Mouse (Mus musculus) limb, embryonic 14.5 days (tissue): ENCODE measurements around the gene Eif3c. TPM values are rescaled to one million over a fixed set of nuclear protein-coding genes. Genes with fewer than 3 reads are reported as not detected.

Source experiments
- ATAC-seq: fragments of 200-750 bp; cut with Nextera tagmentation; 2 replicates; pipeline ENCODE4 v1.8.0; 2017; ENCODE audit warnings: low read depth, moderate number of reproducible peaks, moderate TSS enrichment; ENCODE audit not compliant: low FRiP score
- DNase-seq: peaks from one replicate; pipeline ENCODE4 v3.0.0-alpha.2; 2015; ENCODE audit warnings: low spot score
- H3K27ac ChIP-seq: fragments of 300-500 bp; sonication (generic); replicated peaks from 2 replicates; pipeline ENCODE4 v1.5.1; 2014; ENCODE audit warnings: low read depth, mild to moderate bottlenecking, low read length, moderate library complexity, mixed read lengths
- H3K27me3 ChIP-seq: fragments of 300-500 bp; sonication (generic); 2 replicates; pipeline ENCODE4 v1.6.1; 2014; ENCODE audit warnings: low read length, mixed read lengths; ENCODE audit not compliant: control insufficient read depth, insufficient read depth
- H3K36me3 ChIP-seq: fragments of 300-500 bp; sonication (generic); 2 replicates; pipeline ENCODE4 v1.6.1; 2014; ENCODE audit warnings: mild to moderate bottlenecking, low read length, moderate library complexity, mixed read lengths; ENCODE audit not compliant: control insufficient read depth, insufficient read depth
- H3K4me1 ChIP-seq: fragments of 300-500 bp; sonication (generic); 2 replicates; pipeline ENCODE4 v1.6.1; 2014; ENCODE audit warnings: antibody characterized with exemption, low read length, mixed read lengths; ENCODE audit not compliant: control insufficient read depth, insufficient read depth
- H3K4me2 ChIP-seq: fragments of 300-500 bp; sonication (generic); replicated peaks from 2 replicates; pipeline ENCODE4 v1.6.1; 2014; ENCODE audit warnings: low read depth, mild to moderate bottlenecking, low read length, moderate library complexity; ENCODE audit not compliant: severe bottlenecking
- H3K4me3 ChIP-seq: fragments of 300-500 bp; sonication (generic); replicated peaks from 2 replicates; pipeline ENCODE4 v1.5.1; 2014; ENCODE audit warnings: low read length
- H3K9ac ChIP-seq: fragments of 300-500 bp; sonication (generic); 2 replicates; pipeline ENCODE4 v1.6.1; 2014; ENCODE audit warnings: mild to moderate bottlenecking, low read depth, low read length, moderate library complexity; ENCODE audit not compliant: severe bottlenecking
- H3K9me3 ChIP-seq: fragments of 300-500 bp; sonication (generic); 2 replicates; pipeline ENCODE4 v1.6.1; 2016; ENCODE audit warnings: low read length; ENCODE audit not compliant: control insufficient read depth
- POLR2A ChIP-seq: fragments of 200-500 bp; IDR thresholded peaks from 2 replicates; pipeline ENCODE4 v1.8.0; 2012; ENCODE audit warnings: inconsistent platforms, mild to moderate bottlenecking, moderate library complexity, borderline replicate concordance; ENCODE audit not compliant: insufficient read depth, insufficient read length; ENCODE audit errors: extremely low read depth
- WGBS: fragments of 180-500 bp; shearing (Covaris S2); extraction: QIAGEN DNeasy Blood & Tissue Kit; methylation state at CpG from one replicate; pipeline ENCODE4 v1.1.7; 2014; 5-methylcytosine and 5-hydroxymethylcytosine counted together
- polyA plus RNA-seq, 2 experiments: library from polyadenylated mRNA; depleted of rRNA in 1 of 2; stranded (reverse) in 1 of 2; unstranded in 1 of 2; fragments of >200 nt; fragmentation: Nextera tagmentation in 1 of 2; extraction: Ambion mirVana in 1 of 2; gene quantifications; 2 replicates each; pipeline versions ENCODE4 v1.2.1 to v1.2.3; 2012 to 2014

The Eif3c gene
- polyA plus RNA-seq, 2 experiments, result 115 to 169 TPM

GRCm38 (mm10) chr7:126602650-126603049, 36.4 kb upstream of the Eif3c start:
- Histone ChIP-seq H3K27ac (no peak overlapping the region), H3K9me3 (no peaks in the 10 kb centered on the region), H3K36me3 (no peaks in the 10 kb centered on the region), H3K4me3 (no peak overlapping the region), H3K4me1 (no peaks in the 10 kb centered on the region), H3K9ac (no peak overlapping the region), H3K4me2 (no peak overlapping the region), H3K27me3 (no peaks in the 10 kb centered on the region)
- no peak for DNase-seq
- no peak for ATAC-seq
- TF ChIP-seq POLR2A, result no peak
- 75% methylated on average over 3 of the region's 3 CpGs for WGBS

GRCm38 (mm10) chr7:126601896-126602295, 35.7 kb upstream of the Eif3c start:
- no peak for DNase-seq
- no peak for ATAC-seq
- no peaks in the 10 kb centered on the region for H3K4me1 ChIP-seq
- no peak overlapping the region for H3K4me2 ChIP-seq
- no peaks in the 10 kb centered on the region for H3K27me3 ChIP-seq
- no peak for TF ChIP-seq POLR2A
- no peak overlapping the region for H3K9ac ChIP-seq
- no peaks in the 10 kb centered on the region for H3K9me3 ChIP-seq
- H3K36me3 ChIP-seq, result no peaks in the 10 kb centered on the region
- H3K27ac ChIP-seq, result no peak overlapping the region
- 48% methylated on average over 4 of the region's 5 CpGs for WGBS
- no peak overlapping the region for H3K4me3 ChIP-seq

- 90% methylated on average over 6 of the region's 6 CpGs for WGBS
- Histone ChIP-seq H3K27ac (no peak overlapping the region), H3K36me3 (no peaks in the 10 kb centered on the region), H3K4me2 (no peak overlapping the region), H3K4me3 (no peak overlapping the region), H3K4me1 (no peaks in the 10 kb centered on the region), H3K27me3 (no peaks in the 10 kb centered on the region), H3K9ac (no peak overlapping the region), H3K9me3 (no peaks in the 10 kb centered on the region)
- ATAC-seq (no peak), DNase-seq (no peak)
- no peak for TF ChIP-seq POLR2A
Observed at GRCm38 (mm10) chr7:126598919-126599318, 32.7 kb upstream of the Eif3c start.

- H3K4me3 ChIP-seq, result no peak overlapping the region
- no peak overlapping the region for H3K4me2 ChIP-seq
- DNase-seq (no peak), ATAC-seq (no peak)
- no peak for TF ChIP-seq POLR2A
- H3K9me3 ChIP-seq, result no peaks in the 10 kb centered on the region
- no peak overlapping the region for H3K9ac ChIP-seq
- H3K27me3 ChIP-seq, result no peaks in the 10 kb centered on the region
- H3K36me3 ChIP-seq, result no peaks in the 10 kb centered on the region
- no peak overlapping the region for H3K27ac ChIP-seq
- H3K4me1 ChIP-seq, result no peaks in the 10 kb centered on the region
- 62% methylated on average over 6 of the region's 6 CpGs for WGBS
Observed at GRCm38 (mm10) chr7:126596414-126596813, 30.2 kb upstream of the Eif3c start.

- no peaks in the 10 kb centered on the region for H3K27me3 ChIP-seq
- H3K4me1 ChIP-seq, result no peaks in the 10 kb centered on the region
- no peak overlapping the region for H3K4me2 ChIP-seq
- 72% methylated on average over 5 of the region's 5 CpGs for WGBS
- TF ChIP-seq POLR2A, result no peak
- no peak overlapping the region for H3K4me3 ChIP-seq
- H3K27ac ChIP-seq, result no peak overlapping the region
- H3K9ac ChIP-seq, result no peak overlapping the region
- DNase-seq, result no peak
- no peaks in the 10 kb centered on the region for H3K9me3 ChIP-seq
- H3K36me3 ChIP-seq, result no peaks in the 10 kb centered on the region
- ATAC-seq, result no peak
Observed at GRCm38 (mm10) chr7:126595890-126596289, 29.7 kb upstream of the Eif3c start.
